Mouse (Mus musculus) heart, adult 9 months (tissue): ENCODE measurements at regions not wholly inside any gene's neighbourhood (a gene's known extent, or its start where the extent isn't known, plus 50 kb on each side); places are given as distances from the start of the nearest gene placed in this dataset.
A peak's percentile ranks its signal among the peaks of the same experiment; 100 is the strongest.

ENCODE experiments used
- DNase-seq, 2 experiments: peaks; one replicate each; pipeline ENCODE4 v3.0.0; 2022; ENCODE audit warnings: low spot score in 2 of 2

DNA sequence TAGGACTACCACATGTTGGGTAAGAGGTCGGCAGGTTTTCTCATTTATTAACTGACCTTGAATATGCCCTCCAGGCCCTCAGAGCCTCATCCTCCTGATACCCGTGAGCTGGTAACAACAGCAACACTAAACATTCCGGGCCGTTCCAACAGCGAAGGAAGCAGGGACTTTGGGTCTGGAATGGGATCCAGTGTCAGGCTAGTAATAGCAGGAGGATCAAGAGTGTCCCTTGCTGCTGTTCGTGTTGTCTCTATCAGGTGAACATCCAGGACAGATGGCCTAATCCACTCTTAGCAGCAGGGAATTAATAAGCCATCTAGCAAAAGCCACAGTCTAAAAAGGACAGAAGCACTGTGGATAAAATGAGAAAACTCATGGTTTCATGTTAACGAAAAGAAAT is 106.7 kb downstream of the Cpeb2 start:
- no peak for DNase-seq

DNA sequence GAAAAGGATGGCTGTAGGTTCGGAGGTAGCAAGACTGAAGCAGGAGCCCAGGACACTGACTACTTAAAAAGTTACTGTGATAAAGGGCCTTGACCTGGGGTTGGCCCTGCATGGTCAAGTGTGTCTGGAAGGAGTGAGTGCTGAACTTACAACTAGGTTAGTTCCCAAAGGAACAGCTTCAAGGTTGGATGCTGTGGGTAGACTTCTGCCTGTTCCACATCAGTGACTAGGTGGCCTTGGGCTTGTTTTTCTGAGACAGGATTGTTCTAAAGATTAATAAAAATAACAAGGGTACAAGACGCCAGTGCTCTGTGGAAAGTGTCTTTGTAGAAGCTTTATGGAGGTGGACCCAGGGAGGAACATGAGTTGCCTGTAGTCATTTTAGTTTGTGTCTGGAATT is 108.5 kb downstream of the Cpeb2 start:
- DNase-seq, result no peak

DNA sequence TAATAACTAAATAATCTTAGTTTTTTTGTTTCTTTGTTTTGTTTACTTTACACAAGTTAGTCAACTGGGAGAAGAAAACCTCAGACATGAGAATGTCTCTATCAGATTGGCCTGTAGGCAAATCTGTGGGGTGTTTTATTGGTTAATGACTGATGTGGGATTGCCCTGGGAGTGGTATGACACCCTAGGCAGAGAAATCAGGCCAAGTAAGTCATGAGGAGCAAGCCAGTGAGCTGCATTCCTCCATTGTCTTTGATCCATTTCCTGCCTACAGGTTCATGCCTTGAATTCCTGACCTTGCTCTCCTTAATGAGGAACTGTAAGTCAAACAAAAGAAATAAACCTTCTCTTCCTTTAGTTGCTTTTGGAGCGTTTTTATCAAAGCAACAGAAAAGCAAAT is 111.5 kb downstream of the Cpeb2 start:
- no peak for DNase-seq

DNA sequence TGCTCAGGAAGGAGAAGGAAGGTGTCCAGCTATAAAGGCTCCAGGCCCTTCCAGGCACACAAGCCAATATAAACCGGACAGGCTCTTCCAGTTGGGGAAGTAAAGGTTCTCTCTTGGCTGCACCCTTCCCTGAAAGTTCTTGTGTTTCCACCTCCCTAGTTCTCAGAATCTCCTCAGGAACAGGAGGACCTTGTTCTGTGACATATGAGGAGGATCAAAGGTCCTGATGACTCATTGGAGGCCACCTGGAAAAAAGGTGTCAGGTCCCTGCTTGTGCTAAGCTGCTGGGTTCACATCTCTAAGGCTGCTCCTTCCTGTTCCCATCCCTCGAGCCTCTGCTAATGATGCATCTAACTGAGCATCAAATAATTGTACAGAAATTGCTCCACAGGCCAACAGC is 118.0 kb downstream of the Cpeb2 start:
- no peak for DNase-seq

DNA sequence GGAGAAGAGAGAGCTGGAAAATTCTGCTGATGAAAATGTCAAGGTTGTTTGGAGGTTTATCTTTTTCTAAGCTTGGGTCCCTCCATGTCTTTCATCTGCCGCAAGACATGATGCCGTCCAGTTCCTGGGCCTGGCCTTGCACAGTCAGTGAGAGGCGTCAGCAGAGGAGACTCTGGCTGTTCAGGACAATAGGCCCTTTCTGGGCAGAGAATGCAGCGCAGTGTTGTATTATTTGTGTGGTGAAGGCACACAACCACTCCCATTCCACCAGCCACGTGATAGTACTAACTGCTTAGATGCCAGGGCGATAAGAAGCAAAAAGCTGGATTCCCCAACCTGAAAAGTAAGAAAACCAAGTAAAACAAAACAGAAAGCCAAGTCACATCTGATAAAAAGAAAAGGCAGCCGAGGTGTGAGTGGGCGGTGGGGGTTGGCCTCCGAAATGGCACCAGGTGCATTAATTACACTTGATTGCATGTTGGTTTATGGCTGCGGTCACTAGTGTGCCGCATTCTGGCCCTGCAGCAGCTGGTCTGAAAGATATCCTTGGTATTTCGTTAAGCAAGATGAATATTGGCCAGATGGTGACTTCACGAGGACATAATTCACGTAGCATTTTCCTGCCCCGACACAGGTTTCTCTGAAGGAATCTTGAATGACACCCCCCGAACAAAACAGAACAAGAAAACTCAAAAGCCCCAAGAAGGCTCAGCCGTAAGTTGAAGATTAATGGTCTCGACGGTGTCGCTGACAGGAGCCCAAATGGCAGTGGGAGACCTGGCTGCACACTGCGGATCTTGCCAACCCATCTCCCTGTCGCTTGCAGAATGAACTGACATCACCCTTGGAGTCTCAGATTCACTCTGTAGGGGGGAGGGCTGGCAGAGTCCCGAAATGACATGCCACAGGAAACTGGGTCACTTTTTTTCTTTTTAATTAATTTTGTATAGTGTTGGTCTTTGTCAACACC is 120.3 kb downstream of the Cpeb2 start:
- no peak for DNase-seq

DNA sequence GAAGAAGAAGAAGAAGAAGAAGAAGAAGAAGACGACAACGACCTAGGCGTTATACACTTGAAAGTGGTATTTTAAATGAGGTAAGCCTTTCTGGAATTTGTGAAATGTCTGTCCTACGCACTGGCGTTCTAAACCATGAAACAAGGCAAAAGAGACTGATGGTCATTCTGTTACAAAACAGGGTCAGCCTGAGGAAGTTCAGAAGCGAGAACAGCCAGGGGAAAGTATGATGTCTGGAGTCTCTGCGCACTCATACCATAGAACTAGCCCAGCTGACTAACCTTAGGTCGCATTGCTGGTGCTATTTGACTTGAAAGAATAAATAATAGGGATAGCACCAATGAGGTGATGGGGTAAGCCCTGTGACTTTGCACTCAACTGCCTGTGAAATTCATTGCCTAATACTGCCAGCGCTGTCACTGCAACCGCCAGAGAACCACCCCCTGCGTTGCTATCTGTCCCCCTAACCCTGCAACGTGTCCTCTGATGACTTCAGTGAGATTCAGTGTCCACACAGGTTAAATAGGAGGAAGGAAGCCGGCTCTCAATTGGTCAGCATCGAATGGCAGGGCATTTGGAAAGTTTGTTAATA is 121.5 kb downstream of the Cpeb2 start:
- DNase-seq, result no peak

DNA sequence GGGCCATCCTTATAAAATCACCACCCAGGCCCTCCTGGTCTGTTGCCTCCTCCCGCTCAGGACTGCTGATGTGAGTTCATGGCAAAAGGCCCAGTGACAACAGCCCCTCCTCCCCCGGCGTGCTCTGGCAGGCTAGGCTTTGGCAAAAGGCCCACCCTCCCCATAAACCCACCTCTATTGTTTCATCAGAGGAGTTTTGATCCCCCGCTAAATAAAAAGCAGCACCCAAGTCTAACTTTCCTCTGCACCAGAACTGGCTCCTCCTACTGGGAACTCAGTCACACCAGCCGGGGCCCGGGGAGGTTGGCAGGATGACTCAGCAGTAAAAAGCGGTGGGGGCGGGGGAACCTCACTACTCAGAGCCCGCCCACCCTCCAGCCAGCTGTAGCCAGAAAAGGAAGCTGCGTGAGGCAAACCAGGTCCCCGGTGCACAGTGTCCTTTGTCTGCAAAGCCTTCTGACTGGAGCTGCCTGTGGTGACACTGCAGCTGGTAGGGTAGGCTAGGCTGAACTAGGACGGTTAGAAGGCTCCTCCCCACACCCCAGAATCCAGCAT is 122.1 kb downstream of the Cpeb2 start:
- peak; percentile 87 to 88 for DNase-seq

DNA sequence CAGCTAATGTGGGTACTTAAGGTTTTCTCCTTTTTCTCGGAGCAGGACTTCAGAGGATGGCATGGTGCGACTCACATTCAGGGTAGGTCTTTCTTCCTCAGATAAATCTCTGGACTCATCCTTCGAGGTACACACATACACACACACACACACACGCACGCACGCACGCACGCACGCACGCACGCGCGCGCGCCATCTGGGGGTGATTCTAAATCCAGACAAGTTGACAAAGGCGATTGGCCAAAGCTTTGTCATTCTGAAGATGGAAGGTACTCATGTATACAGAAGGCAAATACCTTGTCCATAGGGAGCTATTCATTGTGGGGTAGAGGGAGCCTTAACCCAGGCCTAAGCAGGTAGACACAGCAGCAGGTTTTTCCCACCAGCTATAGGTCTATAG is 122.9 kb downstream of the Cpeb2 start:
- DNase-seq, result no peak

DNA sequence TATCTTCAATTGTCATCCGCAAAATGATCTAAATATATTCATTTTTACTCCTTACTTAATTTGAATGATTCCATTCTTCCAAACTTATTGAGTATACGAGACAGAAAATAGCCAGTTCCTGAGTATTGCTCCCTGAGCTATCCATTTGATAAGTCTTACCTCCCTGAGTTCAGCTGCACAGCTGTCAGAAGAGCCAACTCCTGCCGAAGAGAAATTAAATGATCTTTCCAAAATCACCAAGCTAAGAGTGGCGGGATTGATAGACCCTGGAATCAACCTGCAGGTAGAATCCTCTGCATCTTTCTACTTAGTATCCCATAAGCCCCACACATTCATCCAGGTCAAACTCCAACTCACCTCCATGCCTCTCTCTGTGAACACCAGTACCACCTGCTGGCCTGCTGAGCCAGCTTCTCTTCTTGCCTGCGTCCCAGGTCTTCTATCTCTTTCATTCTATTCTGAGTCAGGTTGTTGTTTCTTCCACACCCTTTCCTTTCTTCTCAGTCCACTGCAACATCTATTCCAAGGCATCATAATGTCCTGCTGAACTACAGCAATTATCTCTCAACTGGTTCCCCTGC is 124.2 kb downstream of the Cpeb2 start:
- no peak for DNase-seq

DNA sequence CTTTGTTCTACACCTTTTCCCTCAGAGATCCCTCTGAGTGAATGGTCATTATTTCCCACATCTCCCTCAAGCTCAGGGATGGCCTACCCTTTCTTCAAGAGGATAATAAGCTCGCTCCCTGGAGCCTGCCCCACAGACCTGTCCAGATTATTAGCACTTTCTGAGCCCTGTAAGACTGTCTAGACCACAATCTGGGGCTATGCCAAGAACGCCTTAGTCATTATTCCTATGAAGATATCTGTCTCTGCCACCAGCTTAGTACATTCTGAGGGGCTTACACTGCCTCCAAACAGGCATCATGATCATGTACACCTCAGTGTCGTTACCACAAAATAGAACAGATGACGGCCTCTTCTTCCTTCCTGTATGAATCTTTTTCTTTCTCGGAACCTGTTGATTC is 124.9 kb downstream of the Cpeb2 start:
- no peak for DNase-seq

DNA sequence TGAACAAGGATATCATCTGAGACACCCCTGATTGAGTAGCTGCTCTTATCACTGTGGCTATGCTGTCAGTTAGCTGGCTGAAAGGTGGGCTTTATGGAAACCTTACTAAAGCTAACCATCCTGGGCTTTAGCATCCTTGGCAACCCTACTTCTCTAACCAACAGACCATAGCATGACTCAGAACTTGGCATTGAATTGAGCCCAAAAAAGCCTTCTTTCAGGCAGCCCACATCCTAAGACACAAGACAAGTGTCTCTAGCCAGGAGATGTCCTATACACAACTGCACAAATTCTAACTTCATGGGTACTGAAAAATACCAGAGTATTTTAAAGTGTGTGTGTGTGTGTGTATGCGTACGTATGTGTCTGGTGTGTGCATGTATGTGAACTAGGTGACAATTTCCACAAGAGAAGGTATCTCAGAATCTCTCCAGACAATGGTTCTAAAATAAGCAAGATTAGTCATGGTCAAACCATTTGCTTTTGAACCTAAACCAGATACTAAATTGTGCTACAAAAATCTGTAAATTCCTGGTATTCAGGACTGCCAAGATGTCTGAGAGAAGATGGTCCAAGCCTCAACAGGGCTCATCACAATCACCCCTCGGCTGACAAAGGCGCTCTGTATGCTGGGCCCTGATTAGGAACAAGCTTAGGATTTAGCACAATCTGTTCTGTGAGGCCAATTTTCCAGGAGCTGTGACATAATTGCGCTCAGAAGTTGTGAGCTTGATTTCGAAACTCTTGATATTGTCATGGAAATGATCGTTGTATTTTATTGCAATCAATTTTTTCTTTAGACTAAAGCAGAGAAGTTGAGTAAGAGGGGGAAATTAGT is 126.2 kb downstream of the Cpeb2 start:
- DNase-seq, result no peak

DNA sequence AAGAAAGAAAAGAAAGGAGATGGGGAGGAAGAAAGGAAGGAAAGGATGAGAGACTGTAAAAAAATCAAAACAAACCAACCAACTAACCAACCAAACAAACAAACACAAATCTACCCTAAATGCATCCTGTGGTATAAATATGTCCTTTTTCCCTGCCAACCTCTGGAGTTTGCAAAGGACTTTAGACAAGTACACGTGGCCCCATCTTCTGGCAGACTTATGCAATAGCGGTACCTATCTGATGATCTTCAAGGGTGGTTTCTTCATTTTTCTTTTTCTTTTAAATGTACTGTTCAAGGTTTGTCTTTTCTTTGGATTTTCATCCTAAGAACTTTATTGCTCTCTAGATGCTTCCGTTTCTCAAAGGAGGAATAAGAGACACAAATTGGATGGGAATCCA is 127.3 kb downstream of the Cpeb2 start:
- no peak for DNase-seq

DNA sequence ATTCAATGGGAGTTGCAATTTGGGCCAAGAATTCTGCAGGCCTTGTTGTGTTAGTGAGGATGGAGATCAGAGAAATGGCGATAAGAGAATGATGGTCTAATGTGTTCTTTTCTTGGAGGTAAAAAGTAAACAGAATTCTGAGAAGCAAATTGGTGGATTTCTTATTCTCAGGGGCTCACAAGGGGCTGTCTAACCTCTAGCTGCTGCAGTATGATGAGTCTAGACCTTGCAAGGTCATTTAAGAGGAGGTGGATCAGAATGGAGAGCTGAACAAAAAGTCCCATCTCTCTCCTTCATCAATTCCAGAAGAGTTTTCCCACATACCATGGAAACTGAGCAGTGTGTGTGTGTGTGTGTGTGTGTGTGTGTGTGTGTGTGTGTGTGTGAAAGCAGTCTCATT is 128.1 kb downstream of the Cpeb2 start:
- no peak for DNase-seq

DNA sequence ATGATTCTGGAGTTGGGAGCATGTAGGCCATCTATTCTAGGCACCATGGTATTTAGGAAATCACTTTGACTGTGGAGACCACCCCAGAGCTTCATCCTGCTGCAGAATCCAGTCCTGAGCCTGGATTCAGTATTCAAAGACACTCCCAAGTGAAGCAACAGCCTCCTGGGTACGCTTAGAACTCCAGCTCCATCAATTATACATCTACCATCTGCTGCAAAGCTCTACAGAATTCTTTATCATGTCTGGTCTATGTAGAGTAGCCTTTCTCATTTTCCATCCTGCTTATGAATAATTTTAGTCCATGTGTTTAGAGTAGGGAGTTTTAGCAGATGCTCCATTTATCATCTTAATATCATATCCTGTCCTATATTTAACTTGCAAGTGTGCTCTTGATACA is 139.4 kb downstream of the Cpeb2 start:
- no peak for DNase-seq

DNA sequence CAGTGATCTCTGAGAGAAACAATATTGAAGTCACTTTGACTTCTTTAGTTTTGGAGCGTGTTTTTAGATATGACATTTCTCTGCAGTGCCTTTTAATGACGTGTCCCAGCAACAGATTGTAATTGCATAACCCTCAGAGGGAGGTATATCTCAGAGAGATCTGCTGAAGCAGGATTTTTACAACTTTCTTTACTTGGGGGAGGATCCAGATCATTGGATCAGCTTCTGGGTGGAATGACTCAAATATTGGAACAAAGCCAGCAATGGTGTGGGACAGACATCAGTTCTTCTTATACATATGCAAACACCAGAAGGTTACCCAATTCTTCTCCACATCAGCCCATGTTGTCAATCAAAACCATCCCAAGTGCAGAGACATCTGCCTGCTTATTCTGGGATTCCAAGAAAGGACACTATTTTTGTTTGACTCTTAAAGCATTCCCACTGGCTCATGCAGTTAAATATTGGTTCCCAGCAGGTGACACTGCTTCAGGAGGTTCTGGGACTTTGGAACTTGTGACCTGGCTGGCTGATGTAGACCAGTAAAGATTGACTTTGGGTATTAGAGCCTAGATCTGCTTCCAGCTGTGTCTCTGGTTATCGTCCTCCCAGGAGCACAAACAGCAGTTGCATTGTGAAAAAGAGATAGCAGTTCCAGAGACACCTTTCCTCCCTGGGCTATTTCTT is 130.5 kb upstream of the C1qtnf7 start:
- no peak for DNase-seq

DNA sequence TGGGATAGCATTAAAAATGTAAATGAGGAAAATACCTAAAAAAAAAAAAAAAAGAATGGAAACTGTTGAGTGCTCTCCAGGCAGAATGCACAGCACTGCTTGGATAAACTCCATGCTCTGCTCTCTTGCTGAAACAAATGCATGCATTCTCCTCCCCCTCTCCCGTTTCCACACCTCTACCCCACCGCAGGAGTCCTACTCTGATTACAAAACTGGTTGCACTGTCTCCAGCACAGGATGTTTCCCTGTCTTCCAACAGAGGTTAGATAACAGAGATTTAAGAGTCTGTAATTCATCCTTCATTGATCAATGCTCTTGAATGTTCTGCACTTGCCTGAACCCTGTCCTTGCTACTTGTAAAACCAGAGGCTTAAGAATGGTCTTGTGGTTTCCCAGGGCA is 124.3 kb upstream of the C1qtnf7 start:
- DNase-seq, result no peak

DNA sequence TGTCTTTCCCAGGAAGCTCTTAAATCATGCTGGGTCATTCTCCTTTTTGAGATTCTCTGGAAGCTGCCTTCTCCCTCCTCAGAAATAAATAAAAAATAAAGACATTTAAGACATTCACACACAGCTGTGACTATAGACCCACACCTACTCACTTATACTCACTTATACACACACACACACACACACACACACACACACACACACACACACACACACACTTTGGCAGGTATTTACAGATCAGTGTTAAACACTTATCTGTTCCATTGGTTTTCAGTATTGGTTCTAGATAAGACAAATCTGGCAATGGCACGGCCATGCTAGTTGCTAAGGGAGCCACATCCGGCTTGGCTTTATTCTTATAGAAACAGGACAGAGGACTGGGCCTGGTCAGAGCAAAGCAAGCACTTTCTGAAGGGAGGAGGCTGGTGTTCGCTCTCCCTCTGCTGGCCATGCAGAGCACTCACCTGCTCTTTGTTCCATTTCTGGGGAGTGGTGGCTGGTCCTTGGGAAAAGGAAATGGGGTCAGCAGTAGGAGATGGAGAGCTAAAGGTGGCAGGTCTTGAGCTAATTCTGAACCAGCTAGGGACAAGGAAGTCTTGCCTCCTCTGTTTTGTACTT is 123.8 kb upstream of the C1qtnf7 start:
- DNase-seq, result peak; percentile 6

DNA sequence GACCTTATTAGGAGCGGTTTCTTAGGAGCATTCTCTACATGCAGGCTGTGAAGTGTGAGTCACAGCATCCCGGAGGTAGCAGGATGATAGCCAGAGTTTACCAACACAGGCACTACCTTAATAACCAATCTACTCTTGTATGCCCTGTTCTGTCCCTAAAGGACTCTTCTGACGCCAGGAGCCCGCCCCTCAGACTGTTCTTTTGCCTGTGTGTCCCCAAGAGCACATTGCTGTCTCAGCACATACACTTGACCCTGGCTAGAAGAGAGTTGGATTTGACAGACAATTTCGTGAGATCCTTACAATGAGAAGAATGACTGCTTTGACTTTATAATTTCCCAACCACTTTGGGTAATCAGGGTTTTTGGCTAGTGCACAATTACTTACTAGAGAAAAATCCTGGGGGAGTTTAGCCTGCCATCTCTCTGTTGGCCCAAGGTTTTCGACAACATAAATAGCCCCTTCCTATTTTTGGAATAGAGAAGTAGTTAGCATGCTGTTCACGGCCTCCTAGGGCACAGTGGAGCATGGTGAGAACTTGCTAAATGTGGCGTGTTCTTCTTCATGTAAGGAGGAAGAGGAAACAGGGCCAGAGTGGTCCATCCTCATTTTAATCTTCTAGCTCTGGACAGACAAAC is 122.3 kb upstream of the C1qtnf7 start:
- DNase-seq, result no peak

DNA sequence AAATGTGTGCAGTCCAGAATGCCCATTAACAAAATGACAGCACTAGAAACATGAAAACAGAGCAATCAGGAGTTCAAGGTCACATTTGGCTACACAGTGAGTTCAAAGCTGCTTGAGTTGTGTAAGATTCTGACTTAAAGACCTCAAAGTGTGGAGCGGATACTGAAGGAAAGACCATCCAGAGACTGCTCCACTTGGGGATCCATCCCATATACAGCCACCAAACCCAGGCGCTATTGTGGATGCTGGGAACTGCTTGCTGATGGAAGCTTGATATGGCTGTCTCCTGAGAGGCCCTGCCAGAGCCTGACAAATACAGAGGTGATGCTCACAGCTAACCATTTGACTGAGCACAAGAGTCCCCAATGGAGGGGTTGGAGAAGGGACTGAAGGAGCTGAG is 98.1 kb upstream of the C1qtnf7 start:
- DNase-seq, result no peak
